In the genomic region with DNA sequence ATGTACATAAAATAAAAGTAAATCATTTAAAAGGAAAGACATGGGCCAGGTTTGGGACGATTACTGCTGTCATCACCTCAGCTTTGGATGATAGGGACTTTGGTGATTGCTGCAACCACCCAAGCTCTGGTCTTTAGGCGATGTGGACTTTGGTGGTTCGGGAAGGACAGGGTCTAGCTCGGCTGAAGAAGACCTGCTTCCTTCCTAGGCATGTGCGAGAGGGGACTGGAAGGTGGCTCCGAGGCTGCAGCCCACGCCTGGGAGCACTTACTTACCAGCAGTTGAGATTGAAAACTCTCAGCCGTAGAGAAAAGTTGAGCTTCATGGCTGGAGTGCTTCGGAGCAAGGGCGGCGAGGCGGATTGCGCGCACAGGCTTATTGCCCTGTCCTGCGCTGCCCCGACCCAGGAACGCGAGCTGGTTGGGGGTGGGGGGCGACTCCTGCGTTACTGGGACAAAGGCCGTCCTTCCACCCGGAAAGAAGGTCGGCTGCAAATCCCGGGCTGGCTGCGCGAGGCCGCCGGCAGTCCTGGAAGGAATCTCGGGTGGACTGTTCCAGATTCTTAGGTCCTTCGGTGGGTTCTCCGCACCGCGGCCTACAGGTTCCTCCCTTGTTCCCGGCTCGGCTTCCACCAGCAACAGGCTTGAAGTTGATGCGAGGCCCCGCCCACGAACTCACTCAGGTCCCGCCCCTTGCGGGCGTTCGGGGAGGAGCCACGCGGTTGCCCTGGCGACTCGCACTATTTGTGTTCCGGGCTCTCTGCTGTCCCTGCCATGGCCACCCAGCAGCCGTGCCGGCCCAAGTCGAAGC, we compare ENCODE assay signal across 8 mouse cellular contexts. TPM values are rescaled to one million over a fixed set of nuclear protein-coding genes. Genes with fewer than 3 reads are reported as not detected.
DNase-seq lines count a peak whose midpoint lies in the region; ATAC-seq and TF ChIP-seq lines count a peak whose summit lies in the region.

Smpd2 (minus strand) TSS at position 662 of the 810 bp plus-strand sequence.
Ppil6 (plus strand) TSS at position 732 of the 810 bp plus-strand sequence.

- peak; percentile 68 for TF ChIP-seq POLR2A in CH12.LX (IDR thresholded peaks at IDR 0.05; ENCODE audit: low read depth, low read length)

- no peaks in the 10 kb centered on the region for H3K27me3 ChIP-seq in CH12.LX (replicated peaks)
- no peaks in the 10 kb centered on the region for H3K27me3 ChIP-seq in forebrain, embryonic 12.5 days
- no peaks in the 10 kb centered on the region for H3K27me3 ChIP-seq in heart, postnatal 0 days (ENCODE audit: control insufficient read depth, insufficient read depth, low read length)
- H3K27me3 ChIP-seq in liver, embryonic 15.5 days, result peaks cover 39% of the 10 kb centered on the region
- no peaks in the 10 kb centered on the region for H3K27me3 ChIP-seq in neural tube, embryonic 11.5 days (ENCODE audit: control insufficient read depth, insufficient read depth, low read length)
- no peaks in the 10 kb centered on the region for H3K27me3 ChIP-seq in stomach, embryonic 16.5 days (ENCODE audit: control insufficient read depth, insufficient read depth, low read length)

- H3K4me3 ChIP-seq in CH12.LX (replicated peaks in 1 of 3; ENCODE audit: low read depth in 2 of 3, low read length in 2 of 3, poor library complexity in 1 of 3), result peak within 1 kb of the TSS; percentile 69 to 79 (median 69)
- peak within 1 kb of the TSS; percentile 63 for H3K4me3 ChIP-seq in forebrain, embryonic 12.5 days (replicated peaks)
- H3K4me3 ChIP-seq in heart, postnatal 0 days (ENCODE audit: low read depth, low read length), result peak within 1 kb of the TSS; percentile 84
- peak within 1 kb of the TSS; percentile 65 for H3K4me3 ChIP-seq in liver, embryonic 15.5 days (replicated peaks)
- peak within 1 kb of the TSS; percentile 59 for H3K4me3 ChIP-seq in neural tube, embryonic 11.5 days (ENCODE audit: low read depth, low read length)
- peak within 1 kb of the TSS; percentile 79 for H3K4me3 ChIP-seq in stomach, embryonic 16.5 days (replicated peaks; ENCODE audit: low read length)

- peak within 1 kb of the TSS; percentile 63 for H3K9ac ChIP-seq in CH12.LX (ENCODE audit: insufficient read depth, low read depth)
- H3K9ac ChIP-seq in forebrain, embryonic 12.5 days, result peak within 1 kb of the TSS; percentile 68
- peak within 1 kb of the TSS; percentile 85 for H3K9ac ChIP-seq in heart, postnatal 0 days (replicated peaks; ENCODE audit: low read depth, low read length)
- H3K9ac ChIP-seq in liver, embryonic 15.5 days, result peak within 1 kb of the TSS; percentile 55
- peak within 1 kb of the TSS; percentile 62 for H3K9ac ChIP-seq in neural tube, embryonic 11.5 days (ENCODE audit: low read length)
- H3K9ac ChIP-seq in stomach, embryonic 16.5 days (ENCODE audit: low read length), result peak within 1 kb of the TSS; percentile 85

- H3K79me2 ChIP-seq in CH12.LX (replicated peaks; ENCODE audit: control insufficient read depth, extremely low read depth, insufficient read depth, poor library complexity, severe bottlenecking), result no peaks in the 10 kb centered on the region

- WGBS in forebrain, embryonic 12.5 days, result under 1% methylated on average over 49 of the region's 50 CpGs
- WGBS in heart, postnatal 0 days, result under 1% methylated on average over 48 of the region's 50 CpGs
- WGBS in liver, embryonic 15.5 days (ENCODE audit: insufficient replicate concordance), result under 1% methylated on average over 50 of the region's 50 CpGs
- WGBS in neural tube, embryonic 11.5 days, result under 1% methylated on average over 50 of the region's 50 CpGs
- under 1% methylated on average over 50 of the region's 50 CpGs for WGBS in stomach, embryonic 16.5 days

- no peaks in the 10 kb centered on the region for H3K9me3 ChIP-seq in CH12.LX (replicated peaks; ENCODE audit: low read length)
- no peaks in the 10 kb centered on the region for H3K9me3 ChIP-seq in forebrain, embryonic 12.5 days
- H3K9me3 ChIP-seq in heart, postnatal 0 days (replicated peaks; ENCODE audit: control insufficient read depth, low read length), result no peaks in the 10 kb centered on the region
- H3K9me3 ChIP-seq in liver, embryonic 15.5 days (replicated peaks), result no peaks in the 10 kb centered on the region
- H3K9me3 ChIP-seq in neural tube, embryonic 11.5 days (ENCODE audit: control insufficient read depth, low read length), result no peaks in the 10 kb centered on the region
- no peaks in the 10 kb centered on the region for H3K9me3 ChIP-seq in stomach, embryonic 16.5 days (replicated peaks; ENCODE audit: control insufficient read depth, low read length)

- H3K36me3 ChIP-seq in CH12.LX (replicated peaks in 1 of 2; ENCODE audit: control insufficient read depth in 1 of 2, insufficient read depth in 1 of 2, low read length in 1 of 2), result peaks cover 31 to 44% of the 10 kb centered on the region in 2 experiments
- H3K36me3 ChIP-seq in forebrain, embryonic 12.5 days (replicated peaks), result peaks cover 37% of the 10 kb centered on the region
- peaks cover 34% of the 10 kb centered on the region for H3K36me3 ChIP-seq in heart, postnatal 0 days (replicated peaks; ENCODE audit: control insufficient read depth, insufficient read depth, low read length)
- H3K36me3 ChIP-seq in liver, embryonic 15.5 days (replicated peaks), result 0 out of 2 replicates have a peak, but pooled peaks cover 17% of the 10 kb centered on the region
- H3K36me3 ChIP-seq in neural tube, embryonic 11.5 days (ENCODE audit: control insufficient read depth, insufficient read depth, low read length), result peaks cover 12% of the 10 kb centered on the region; the same call in 1 of the 2 replicates
- H3K36me3 ChIP-seq in stomach, embryonic 16.5 days (ENCODE audit: control insufficient read depth, insufficient read depth, low read length), result no peaks in the 10 kb centered on the region

- in situ Hi-C loops in CH12.LX (cut with MboI; ENCODE audit: low pct_ligation_motif_present, low pct_unique_long_range_greater_than_20kb, low sequenced_read_pairs), result no loop called here

- dilution Hi-C loops in CH12.LX (cut with MboI; ENCODE audit: extremely low pct_ligation_motif_present, extremely low pct_unique_long_range_greater_than_20kb, low sequenced_read_pairs), result no loop called here

- TF ChIP-seq EP300 in CH12.LX (IDR thresholded peaks at IDR 0.05; ENCODE audit: low read length), result no peak
- no peak; the same call in 1 of the 2 replicates for TF ChIP-seq EP300 in heart, postnatal 0 days (IDR thresholded peaks at IDR 0.05; ENCODE audit: low read depth)

- ATAC-seq in forebrain, embryonic 12.5 days (ENCODE audit: low FRiP score), result peak; percentile 96
- peak; percentile 96 for ATAC-seq in heart, postnatal 0 days (ENCODE audit: insufficient read depth, low read depth)
- ATAC-seq in liver, embryonic 15.5 days (ENCODE audit: insufficient read depth), result peak; percentile 80
- peak; percentile 97 for ATAC-seq in neural tube, embryonic 11.5 days (ENCODE audit: insufficient read depth, low FRiP score, low TSS enrichment)
- ATAC-seq in stomach, embryonic 16.5 days (ENCODE audit: insufficient read depth, low FRiP score), result peak; percentile 92

- peaks cover 4 to 17% of the 10 kb centered on the region in 2 experiments; a peak in 3 of 4 replicates for H3K4me1 ChIP-seq in CH12.LX (ENCODE audit: control insufficient read depth in 1 of 2, insufficient read depth in 2 of 2)
- peaks cover 34% of the 10 kb centered on the region for H3K4me1 ChIP-seq in forebrain, embryonic 12.5 days
- peaks cover 15% of the 10 kb centered on the region for H3K4me1 ChIP-seq in heart, postnatal 0 days (ENCODE audit: control insufficient read depth, insufficient read depth)
- H3K4me1 ChIP-seq in liver, embryonic 15.5 days (replicated peaks), result peaks cover 24% of the 10 kb centered on the region
- H3K4me1 ChIP-seq in neural tube, embryonic 11.5 days (ENCODE audit: control insufficient read depth, insufficient read depth, low read length), result peaks cover 11% of the 10 kb centered on the region
- peaks cover 17% of the 10 kb centered on the region for H3K4me1 ChIP-seq in stomach, embryonic 16.5 days (ENCODE audit: control insufficient read depth, insufficient read depth, low read length)

- H3K4me2 ChIP-seq in CH12.LX (ENCODE audit: insufficient read depth, low read depth, poor library complexity, severe bottlenecking), result peak within 1 kb of the TSS; percentile 92
- peak within 1 kb of the TSS; percentile 98 for H3K4me2 ChIP-seq in forebrain, embryonic 12.5 days
- peak within 1 kb of the TSS; percentile 95 for H3K4me2 ChIP-seq in heart, postnatal 0 days (ENCODE audit: low read depth, low read length)
- peak within 1 kb of the TSS; percentile 99 for H3K4me2 ChIP-seq in liver, embryonic 15.5 days
- H3K4me2 ChIP-seq in neural tube, embryonic 11.5 days (ENCODE audit: low read depth), result peak within 1 kb of the TSS; percentile 98
- H3K4me2 ChIP-seq in stomach, embryonic 16.5 days (ENCODE audit: low read depth, low read length), result peak within 1 kb of the TSS; percentile 100

- peak; percentile 83 for DNase-seq in CH12.LX (ENCODE audit: extremely low read depth)
- DNase-seq in c-Kit-positive CD71-positive TER-119-positive erythroid progenitor cells, embryonic 14.5 days (ENCODE audit: low spot score), result peak; percentile 83
- DNase-seq in heart, postnatal 0 days (ENCODE audit: low spot score), result peak; percentile 95
- DNase-seq in kidney, postnatal 36 days, result peak; percentile 97 to 98
- peak; percentile 97 for DNase-seq in neural tube, embryonic 11.5 days (ENCODE audit: low spot score)

- no peak within 1 kb of the TSS for H3K27ac ChIP-seq in CH12.LX (ENCODE audit: insufficient read depth, low read depth)
- peak within 1 kb of the TSS; percentile 75 for H3K27ac ChIP-seq in forebrain, embryonic 12.5 days
- peak within 1 kb of the TSS; percentile 86 for H3K27ac ChIP-seq in heart, postnatal 0 days (ENCODE audit: low read depth)
- H3K27ac ChIP-seq in liver, embryonic 15.5 days (replicated peaks), result no peak within 1 kb of the TSS; the same call in none of the 2 replicates
- no peak within 1 kb of the TSS for H3K27ac ChIP-seq in neural tube, embryonic 11.5 days (ENCODE audit: low read depth, low read length)
- H3K27ac ChIP-seq in stomach, embryonic 16.5 days (ENCODE audit: low read length), result peak within 1 kb of the TSS; percentile 64

- no peak for TF ChIP-seq CTCF in CH12.LX (conservative IDR thresholded peaks at IDR 0.05 in 1 of 2, IDR thresholded peaks at IDR 0.05 in 1 of 2; ENCODE audit: low read depth in 2 of 2, low read length in 2 of 2)
- TF ChIP-seq CTCF in heart, postnatal 0 days (IDR thresholded peaks at IDR 0.05; ENCODE audit: low read depth), result 0 out of 2 replicates have a peak, but pooled peaks have one; percentile 2

- no peak for TF ChIP-seq RAD21 in CH12.LX (IDR thresholded peaks at IDR 0.05; ENCODE audit: low read depth, low read length)

RNA-seq across cellular contexts. Expression of gene Smpd2, which starts in this region (rescaled TPM):
- total RNA-seq in CH12.LX (2012; rRNA removed), result 15.4 and 15.7 TPM in 2 replicates
- 8.9 and 11.0 TPM in 2 replicates for total RNA-seq in CH12.LX (2014; rRNA removed)
- polyA plus RNA-seq in CH12.LX (2012; ENCODE audit: insufficient read length, low read depth), result 11.1 and 11.3 TPM in 2 replicates
- 52.2 and 52.3 TPM in 2 replicates for polyA plus RNA-seq in forebrain, embryonic 12.5 days (2016; fragmentation: Nextera tagmentation; extraction: Ambion mirVana)
- total RNA-seq in heart, postnatal 0 days (2014; rRNA removed; ENCODE audit: low replicate concordance), result 91.6 and 105 TPM in 2 replicates
- 72.4 TPM in 2 replicates for polyA plus RNA-seq in heart, postnatal 0 days (2015; fragmentation: Nextera tagmentation; extraction: Ambion mirVana)
- 11.4 and 11.8 TPM in 2 replicates for polyA plus RNA-seq in liver, embryonic 15.5 days (2015; fragmentation: Nextera tagmentation; extraction: Ambion mirVana)
- 47.3 and 49.1 TPM in 2 replicates for polyA plus RNA-seq in neural tube, embryonic 11.5 days (2014; fragmentation: Nextera tagmentation; extraction: Ambion mirVana)
- 55.9 and 58.8 TPM in 2 replicates for polyA plus RNA-seq in stomach, embryonic 16.5 days (2015; fragmentation: Nextera tagmentation; extraction: Ambion mirVana)

RNA-seq across cellular contexts. Expression of gene Ppil6, which starts in this region (rescaled TPM):
- total RNA-seq in CH12.LX (2012; rRNA removed) (not detected in 2 replicates), CH12.LX (2014; rRNA removed) (not detected in 2 replicates)
- not detected in 2 replicates for polyA plus RNA-seq in CH12.LX (2012; ENCODE audit: insufficient read length, low read depth)
- polyA plus RNA-seq in forebrain, embryonic 12.5 days (2016; fragmentation: Nextera tagmentation; extraction: Ambion mirVana), result 1.1 and 1.7 TPM in 2 replicates
- 4.5 TPM in 1 of 2 replicates, not detected in the other for total RNA-seq in heart, postnatal 0 days (2014; rRNA removed; ENCODE audit: low replicate concordance)
- 5.9 and 6.5 TPM in 2 replicates for polyA plus RNA-seq in heart, postnatal 0 days (2015; fragmentation: Nextera tagmentation; extraction: Ambion mirVana)
- polyA plus RNA-seq in liver, embryonic 15.5 days (2015; fragmentation: Nextera tagmentation; extraction: Ambion mirVana), result 0.12 and 0.20 TPM in 2 replicates
- 0.38 and 0.58 TPM in 2 replicates for polyA plus RNA-seq in neural tube, embryonic 11.5 days (2014; fragmentation: Nextera tagmentation; extraction: Ambion mirVana)
- polyA plus RNA-seq in stomach, embryonic 16.5 days (2015; fragmentation: Nextera tagmentation; extraction: Ambion mirVana), result 1.1 and 1.6 TPM in 2 replicates

Comparison
In these comparisons a context has a peak if more than half of its experiments do, and no peak if none do; other contexts are left out.
1. H3K27ac ChIP-seq: peak in forebrain, embryonic 12.5 days (single experiment), heart, postnatal 0 days (single experiment) and stomach, embryonic 16.5 days (single experiment); none in CH12.LX (single experiment), liver, embryonic 15.5 days (single experiment) and neural tube, embryonic 11.5 days (single experiment).
2. Peak in every context shown above with its lines, with median percentiles within 50 percentile points of each other: DNase-seq, H3K4me2 ChIP-seq, H3K4me3 ChIP-seq, H3K9ac ChIP-seq and ATAC-seq.